Mouse (Mus musculus) brain, embryonic 14.5 days (tissue): ENCODE measurements at regions not wholly inside any gene's neighbourhood (a gene's known extent, or its start where the extent isn't known, plus 50 kb on each side); places are given as distances from the start of the nearest gene placed in this dataset.
A peak's percentile ranks its signal among the peaks of the same experiment; 100 is the strongest.

ENCODE experiments used
- DNase-seq: peaks from one replicate; pipeline ENCODE4 v3.0.0-alpha.2; 2011; ENCODE audit warnings: low read depth
- CTCF ChIP-seq: fragments of 200-500 bp; IDR thresholded peaks from 2 replicates; pipeline ENCODE4 v1.5.1; 2012; ENCODE audit warnings: inconsistent platforms, mild to moderate bottlenecking, moderate library complexity, borderline replicate concordance; ENCODE audit not compliant: insufficient read depth, insufficient read length; ENCODE audit errors: extremely low read depth
- POLR2A ChIP-seq: fragments of 200-500 bp; IDR thresholded peaks from 2 replicates; pipeline ENCODE4 v1.6.1; 2012; ENCODE audit warnings: mild to moderate bottlenecking, inconsistent platforms, borderline replicate concordance; ENCODE audit not compliant: poor library complexity, insufficient read depth, insufficient read length, severe bottlenecking; ENCODE audit errors: extremely low read depth

DNA sequence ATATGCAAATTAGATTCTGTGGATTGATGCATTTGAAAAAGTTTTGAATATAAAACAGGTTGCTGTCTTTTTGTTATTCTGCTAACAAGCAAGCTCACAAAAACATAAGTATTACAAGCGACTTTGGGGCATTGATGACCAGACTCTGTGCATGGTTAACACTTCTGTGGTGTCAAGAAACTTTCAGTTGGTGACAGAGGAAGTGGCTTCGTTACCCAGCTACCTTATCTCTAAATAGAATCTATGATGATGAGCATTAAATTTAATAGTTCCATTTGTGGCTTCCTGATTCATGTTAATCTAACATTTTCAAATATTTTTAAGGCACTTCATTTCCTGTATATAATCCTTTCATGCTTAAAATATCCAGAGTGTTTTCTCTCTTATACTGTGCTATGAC is 100.8 kb downstream of the Tm2d1 start:
- no peak for DNase-seq
- TF ChIP-seq POLR2A (no peak), CTCF (no peak)

DNA sequence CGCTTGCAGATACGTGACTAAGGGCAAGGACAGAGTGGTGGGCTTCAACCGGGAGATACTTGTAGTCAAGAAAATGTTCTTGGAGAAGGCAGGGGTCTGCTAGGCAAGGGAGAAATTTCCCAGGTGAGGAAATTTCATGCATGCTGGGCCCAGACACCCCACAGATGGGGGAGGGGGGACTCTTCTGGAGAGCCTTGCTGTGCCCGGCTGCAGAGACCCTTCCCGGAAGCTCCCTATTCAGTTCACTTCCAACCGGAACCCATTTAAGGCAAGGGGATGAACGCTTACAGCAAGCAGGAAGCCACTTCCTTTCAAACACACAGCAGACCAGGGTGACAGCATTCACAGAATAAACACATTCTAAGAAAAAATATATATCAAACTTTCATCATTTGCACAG is 124.8 kb downstream of the Tm2d1 start:
- TF ChIP-seq CTCF (no peak), POLR2A (no peak)
- DNase-seq = no peak

- TF ChIP-seq CTCF = no peak
- TF ChIP-seq POLR2A = no peak
- peak; percentile 29 for DNase-seq
Observed at GRCm38 (mm10) chr4:98257711-98258110, 125.4 kb downstream of the Tm2d1 start.

DNA sequence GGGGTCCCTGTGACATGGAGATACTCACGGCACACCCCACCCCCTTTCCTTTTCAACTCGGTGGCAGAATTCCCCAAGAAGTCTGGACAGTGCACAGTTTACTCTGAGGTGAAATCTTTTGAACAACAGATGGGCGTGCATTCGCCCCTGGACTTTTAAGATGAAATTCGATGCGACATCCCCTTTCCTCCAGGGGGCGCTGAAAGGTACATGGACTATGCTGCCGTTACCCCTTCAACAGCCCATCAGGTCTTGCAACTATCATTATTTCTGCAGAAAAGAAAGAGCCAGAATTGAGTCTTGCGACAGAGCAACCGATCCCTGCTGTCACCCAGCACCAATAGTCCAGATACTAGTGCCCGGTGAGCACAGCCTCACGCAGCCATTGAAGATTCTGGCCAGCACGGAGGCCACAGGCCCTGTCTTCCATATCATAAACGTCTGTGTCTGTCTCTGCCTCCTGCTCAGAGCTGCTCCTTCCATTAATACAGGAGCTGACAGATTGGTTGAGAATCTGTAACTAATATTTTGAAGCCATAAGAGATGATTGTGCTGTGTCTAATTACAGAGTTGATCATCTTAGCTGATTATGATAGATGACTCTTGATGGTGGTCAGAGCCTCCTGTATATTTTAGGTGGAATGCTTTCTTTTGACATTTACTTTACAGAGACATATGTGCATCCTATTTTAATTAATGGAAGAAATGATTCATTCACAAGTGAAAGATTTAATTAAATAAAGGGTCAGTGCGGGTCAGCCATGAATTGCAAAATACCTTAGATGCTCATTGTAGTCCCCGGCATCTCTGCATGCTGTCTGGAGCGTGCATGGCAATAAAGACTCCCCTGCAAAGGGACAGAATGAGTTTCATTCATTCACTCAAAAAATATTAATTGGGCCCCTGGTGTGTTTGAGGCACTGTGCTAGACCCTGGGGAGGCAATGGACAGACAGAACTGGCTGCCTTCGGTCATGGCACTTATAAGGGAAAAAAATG is 128.0 kb downstream of the Tm2d1 start:
- TF ChIP-seq CTCF (peak; percentile 59), POLR2A (no peak)
- DNase-seq = peak; percentile 53

DNA sequence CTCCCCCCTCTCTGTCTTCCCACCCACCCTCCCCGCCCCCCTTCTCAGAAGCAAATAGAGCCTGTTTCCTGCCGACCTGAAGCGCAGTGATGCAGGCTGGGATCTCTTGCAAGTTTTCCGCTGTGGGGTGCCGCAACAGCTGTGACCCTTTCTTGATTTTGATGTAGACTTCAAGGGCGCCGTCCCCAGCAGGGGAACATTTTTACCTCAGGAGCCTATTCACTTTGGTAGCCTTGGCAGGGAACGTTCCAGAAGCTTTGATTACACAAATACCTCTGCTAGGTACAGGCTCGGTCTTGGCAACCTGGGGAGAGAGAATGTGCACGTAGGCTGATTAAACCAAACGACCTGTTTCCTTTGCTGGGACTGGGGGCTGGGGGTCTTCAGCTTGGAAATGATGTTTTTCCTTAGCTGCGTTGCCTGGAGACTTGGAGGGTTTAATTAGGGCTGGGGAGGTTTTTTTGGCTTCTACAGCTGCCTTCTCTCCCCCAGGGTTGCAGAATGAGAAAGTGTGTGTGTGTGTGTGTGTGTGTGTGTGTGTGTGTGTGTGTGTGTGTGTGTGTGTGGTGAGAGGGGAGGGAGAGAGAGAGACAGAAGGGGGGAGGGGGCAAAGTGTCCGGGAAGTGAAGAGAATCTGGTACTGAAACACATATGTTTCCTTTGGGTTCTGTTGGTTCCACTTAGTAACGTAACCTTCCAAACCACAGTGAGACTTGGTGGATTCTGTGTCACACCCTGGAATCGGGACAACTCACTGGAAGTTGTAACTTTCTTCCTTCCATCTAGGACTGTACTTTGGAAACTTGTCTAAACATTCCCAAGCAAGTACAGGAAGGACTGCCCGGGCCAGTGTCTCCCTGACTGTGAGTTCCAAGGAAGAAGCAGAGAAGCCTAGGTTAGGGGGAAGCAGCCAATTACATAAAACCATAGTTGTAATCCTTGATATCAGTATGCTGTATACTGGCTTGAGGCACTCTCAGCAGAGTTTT is 138.9 kb downstream of the Tm2d1 start:
- TF ChIP-seq POLR2A = no peak
- no peak for TF ChIP-seq CTCF
- peak; percentile 93 for DNase-seq

DNA sequence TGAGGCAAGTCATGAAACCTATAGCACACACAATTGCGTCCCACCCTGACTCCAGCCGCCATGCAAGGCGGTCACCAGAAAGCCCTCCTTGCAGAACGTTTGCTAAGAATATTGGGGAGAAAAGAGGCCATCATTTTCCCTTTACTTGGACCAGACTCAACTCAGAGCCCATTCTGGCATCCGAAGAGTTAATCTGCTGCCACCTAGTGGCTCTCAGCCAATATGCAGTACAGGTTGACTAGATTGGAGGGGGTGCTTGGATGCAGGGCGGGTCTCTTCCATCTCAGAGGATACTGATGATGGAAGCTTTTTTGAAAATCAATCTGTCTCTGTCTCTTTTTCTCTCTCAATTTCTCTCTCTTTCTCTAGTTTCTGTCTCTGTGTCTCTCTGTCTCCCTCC is 139.6 kb downstream of the Tm2d1 start:
- no peak for TF ChIP-seq POLR2A
- TF ChIP-seq CTCF = peak; percentile 80; the same call in 1 of the 2 replicates
- DNase-seq = peak; percentile 94

- TF ChIP-seq CTCF (no peak), POLR2A (no peak)
- no peak for DNase-seq
Observed at GRCm38 (mm10) chr4:98241921-98242320, 141.2 kb downstream of the Tm2d1 start.

- DNase-seq = no peak
- TF ChIP-seq CTCF = no peak
- TF ChIP-seq POLR2A = no peak
Observed at GRCm38 (mm10) chr4:98240289-98240688, 142.8 kb downstream of the Tm2d1 start.

- TF ChIP-seq CTCF (no peak), POLR2A (no peak)
- no peak for DNase-seq
Observed at GRCm38 (mm10) chr4:98238075-98238474, 145.0 kb downstream of the Tm2d1 start.

DNA sequence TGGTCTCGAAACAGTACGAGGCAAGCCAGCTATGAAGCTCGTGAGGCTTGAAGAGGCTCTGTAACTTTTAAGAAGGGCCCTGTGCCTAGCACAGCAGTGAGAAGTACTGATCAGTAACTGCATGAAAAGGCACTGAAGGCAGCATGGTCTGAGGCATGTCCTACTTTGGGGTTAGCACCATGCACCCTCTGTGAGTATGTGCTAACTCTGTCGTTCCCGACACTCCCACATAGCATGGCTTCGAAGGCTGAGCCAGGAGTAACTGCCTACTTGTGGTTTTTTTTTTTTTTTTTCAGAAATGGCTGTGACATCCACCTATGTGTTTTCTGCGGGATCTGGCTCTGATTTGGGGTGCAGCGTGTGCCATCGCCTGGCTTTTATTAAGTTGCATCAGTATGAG is 145.6 kb downstream of the Tm2d1 start:
- TF ChIP-seq POLR2A (no peak), CTCF (no peak)
- DNase-seq = no peak
